Mouse (Mus musculus) mouse trophoblast stem cell (cell line): Measurements from ENCODE around the gene Exosc2.
"Not testable (repeated sequence)": the region's sequence is repeated elsewhere in the genome, so short reads cannot be mapped to it uniquely, and the experiment has no call there.

ENCODE experiments used
- in situ Hi-C, 2 experiments: fragments of 300-500 bp; cut with MseI, MboI; formaldehyde crosslinking; loops; 2 replicates in 1 of 2; 3 replicates in 1 of 2; pipeline ENCODE4 v1.15.1; 2025

Exosc2 gene

GRCm38 (mm10) chr2:31663804-31664180 lies 6.7 kb upstream of the Exosc2 start:
- in situ Hi-C loops = loop anchor here in 1 of 2 experiments (10.0 kb wide), 1 partner anchor 179 kb away; no protein-coding TSS in a partner anchor

- in situ Hi-C loops = loop anchor here in 1 of 2 experiments (10.0 kb wide), 1 partner anchor 183 kb away; no protein-coding TSS in a partner anchor
Observed at GRCm38 (mm10) chr2:31667332-31667731, 3.2 kb upstream of the Exosc2 start.

DNA sequence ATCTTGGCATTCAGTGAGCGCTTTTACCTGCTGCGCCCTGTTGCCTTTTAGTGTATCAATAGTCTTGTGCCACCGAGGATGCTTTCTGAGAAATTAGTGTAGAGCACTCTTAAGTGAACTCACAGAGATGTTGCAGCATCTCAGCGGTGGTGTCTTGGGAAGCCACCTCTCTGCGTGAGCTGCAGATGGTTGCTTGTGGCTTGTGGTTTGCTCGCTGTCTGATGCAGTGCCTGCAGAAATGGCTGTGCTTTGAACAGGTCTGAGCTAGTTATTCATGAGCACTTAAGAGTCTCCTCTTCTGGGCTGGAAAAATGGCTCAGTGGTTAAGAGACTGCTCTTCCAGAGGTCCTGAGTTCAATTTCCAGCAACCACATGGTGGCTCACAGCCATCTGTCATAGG lies 8.1 kb downstream of the Exosc2 start:
- in situ Hi-C loops = no loop called here

- in situ Hi-C loops = not testable (repeated sequence)
Observed at GRCm38 (mm10) chr2:31681051-31681707, 10.7 kb downstream of the Exosc2 start.

DNA sequence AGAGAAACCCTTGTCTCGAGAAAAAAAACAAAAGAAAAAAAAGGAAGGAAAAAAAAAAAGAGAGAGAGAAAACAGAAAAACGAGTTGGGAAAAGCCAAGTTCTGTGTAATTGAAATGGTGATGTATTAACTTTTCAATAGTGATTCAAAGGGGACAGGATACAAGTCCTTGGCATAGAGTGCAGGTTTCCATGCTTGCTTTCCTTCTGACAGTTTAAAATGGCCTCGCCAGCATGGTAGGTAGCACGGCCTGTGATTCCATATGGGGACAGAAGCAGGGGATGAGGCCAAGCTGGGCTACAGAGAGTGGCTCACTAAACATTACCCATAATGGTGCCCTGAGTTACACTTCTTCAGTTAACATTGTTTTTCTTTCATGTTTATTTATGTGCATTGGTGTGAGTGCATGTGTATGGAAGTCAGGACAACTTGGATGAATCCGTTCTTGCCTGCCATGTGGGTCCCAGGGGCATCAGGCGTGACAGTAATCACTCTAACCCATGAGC lies 11.3 kb downstream of the Exosc2 start:
- in situ Hi-C loops = no loop called here

- in situ Hi-C loops = no loop called here
Observed at GRCm38 (mm10) chr2:31683666-31684065, 13.2 kb downstream of the Exosc2 start.

DNA sequence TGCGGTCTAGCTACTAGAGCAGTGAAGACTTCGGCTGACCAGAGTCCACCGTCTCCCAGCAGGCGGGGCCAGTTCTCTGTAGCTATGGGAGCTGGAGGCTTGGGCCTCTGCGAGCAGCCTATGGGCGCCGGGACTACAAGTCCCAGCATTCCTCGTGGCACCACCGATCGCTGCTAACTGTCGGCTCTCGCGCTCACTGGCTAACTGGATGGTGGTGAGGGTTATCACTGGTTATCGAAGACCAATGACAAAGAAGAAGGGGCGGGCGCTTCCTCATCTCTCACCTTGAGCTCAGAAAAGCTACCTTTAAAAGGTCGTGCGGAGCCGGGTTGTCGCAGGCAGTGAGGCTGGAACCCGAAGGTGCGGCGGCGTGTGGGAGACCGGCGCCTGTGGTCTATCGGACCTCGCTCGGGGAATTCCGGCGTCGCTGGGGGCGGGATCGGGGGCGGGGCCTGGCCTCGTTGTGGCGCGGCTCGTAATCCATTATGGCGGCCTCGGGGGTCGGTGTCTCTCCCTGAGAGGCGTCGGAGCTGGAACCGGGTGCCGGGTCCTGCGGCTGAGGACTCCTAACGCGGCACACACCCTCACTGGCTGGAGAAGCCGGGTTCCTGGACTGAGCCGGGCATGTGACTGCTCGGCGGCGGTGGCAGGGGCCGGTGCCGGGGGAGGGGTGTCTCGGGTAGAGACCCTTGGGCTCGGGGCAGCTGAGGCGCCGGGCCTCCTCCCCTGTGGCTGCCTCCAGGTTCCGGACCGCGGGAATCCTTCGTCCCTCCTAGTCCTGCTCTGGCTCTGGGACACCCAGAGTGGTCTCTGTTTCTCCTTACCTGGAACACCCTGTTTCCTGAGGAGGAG lies 17.8 kb downstream of the Exosc2 start, which contains the start of gene Abl1:
Gene Abl1, plus strand, starts transcription at position 303 of the 852 bp plus-strand sequence.
- in situ Hi-C loops = no loop called here

DNA sequence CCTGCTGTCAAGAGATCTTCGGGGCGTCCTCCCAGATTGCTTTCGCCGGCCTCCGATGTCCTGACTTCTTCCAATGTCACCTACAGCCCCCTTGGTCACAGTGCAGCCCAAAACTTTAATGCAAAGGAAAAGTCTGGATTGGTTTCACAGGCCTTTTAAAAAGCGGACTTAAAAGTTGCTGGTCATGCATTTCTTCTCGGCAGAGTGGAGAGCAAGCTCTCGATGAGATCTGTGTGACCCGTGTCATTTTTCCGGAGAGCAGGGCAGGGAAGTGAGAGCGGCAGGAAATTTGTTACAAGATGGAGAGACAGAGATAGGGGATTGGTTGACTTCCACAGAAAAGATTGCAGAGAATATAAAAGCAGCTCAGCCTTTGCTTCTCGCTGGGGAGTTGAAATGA lies 18.5 kb downstream of the Exosc2 start:
- in situ Hi-C loops = no loop called here

- in situ Hi-C loops = loop anchor here in 1 of 2 experiments (5.0 kb wide), 1 partner anchor 97 kb away; no protein-coding TSS in a partner anchor
Observed at GRCm38 (mm10) chr2:31690063-31690462, 19.5 kb downstream of the Exosc2 start.

DNA sequence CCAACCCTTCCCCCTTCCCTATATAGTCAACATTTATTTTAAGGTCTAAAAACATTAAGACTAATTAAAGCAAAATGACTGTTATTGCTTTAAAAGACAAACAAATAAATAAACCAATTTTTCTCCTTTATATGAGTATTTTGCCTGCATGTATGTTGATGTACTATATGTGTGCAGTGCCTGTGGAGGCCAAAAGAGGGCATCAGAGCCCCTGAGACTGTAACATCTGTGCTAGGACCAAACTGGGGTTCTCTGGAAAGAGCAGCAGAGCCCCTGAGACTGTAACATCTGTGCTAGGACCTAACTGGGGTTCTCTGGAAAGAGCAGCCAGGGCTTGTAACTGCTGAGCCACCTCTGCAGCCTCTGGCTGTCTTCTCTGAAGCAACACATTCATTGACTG lies 27.7 kb downstream of the Exosc2 start:
- in situ Hi-C loops = no loop called here

DNA sequence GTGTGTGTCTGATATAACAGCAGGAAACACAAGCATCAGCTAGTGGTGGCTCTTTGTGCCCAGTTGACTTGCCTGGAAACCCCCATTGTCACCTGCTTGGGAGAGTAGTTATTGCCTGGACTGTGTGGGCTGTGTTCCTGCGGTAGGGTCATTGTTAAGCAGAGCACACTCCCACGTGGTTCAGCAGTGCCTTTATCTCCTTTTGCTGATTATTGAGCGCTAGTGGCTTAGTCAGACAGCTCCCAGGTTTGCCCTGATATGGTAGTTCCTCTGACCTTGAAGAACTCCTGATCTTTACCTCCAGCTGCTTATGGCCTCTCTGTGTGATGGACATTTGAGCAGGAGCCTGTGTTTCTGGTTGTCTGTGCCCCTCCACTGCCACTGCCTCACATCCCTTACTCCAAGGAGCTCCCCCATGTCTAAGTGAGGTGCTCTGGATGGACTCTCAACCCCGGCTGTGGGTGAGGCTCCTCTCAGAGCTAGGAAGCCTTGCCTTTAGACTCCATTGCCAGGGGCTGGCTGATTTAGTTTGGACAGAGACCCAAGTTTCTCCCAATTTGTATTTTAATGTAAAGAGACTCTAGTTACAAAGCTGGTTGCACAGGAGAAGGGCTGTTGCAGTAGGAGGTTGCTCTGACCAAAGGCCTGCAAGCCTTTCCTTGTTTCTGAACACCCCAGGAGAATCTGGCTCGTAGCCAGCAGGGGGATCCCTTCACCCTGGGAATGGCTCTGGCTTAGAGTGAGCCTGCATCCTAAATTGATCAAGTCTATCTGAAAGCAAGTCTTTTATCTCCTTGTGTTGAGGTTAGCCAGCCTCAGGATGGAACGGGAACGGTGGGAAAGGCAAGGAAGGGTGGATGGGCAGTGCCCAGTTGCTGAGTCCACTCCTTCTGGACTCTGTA lies 30.3 kb downstream of the Exosc2 start:
- in situ Hi-C loops = no loop called here

DNA sequence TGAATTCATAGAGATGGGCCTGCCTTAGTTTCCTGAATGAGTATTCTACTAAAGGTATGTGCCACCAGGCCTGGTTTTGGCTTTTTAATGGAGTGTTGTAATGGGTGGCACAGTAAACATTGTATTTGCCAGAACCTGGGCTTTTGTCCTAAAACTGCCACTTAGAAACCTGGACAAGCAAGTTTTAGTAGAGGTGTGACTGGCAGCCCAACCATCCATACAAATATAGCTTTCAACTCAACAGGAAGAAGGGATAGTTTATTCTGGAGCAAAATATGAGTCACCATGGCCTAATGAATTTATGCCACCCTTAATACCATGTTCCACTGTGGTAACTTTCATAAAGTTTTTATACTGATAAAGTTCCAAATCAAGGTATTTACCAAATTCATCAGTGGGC lies 32.7 kb downstream of the Exosc2 start:
- in situ Hi-C loops = no loop called here

GRCm38 (mm10) chr2:31705914-31706313 lies 35.4 kb downstream of the Exosc2 start:
- in situ Hi-C loops = no loop called here

GRCm38 (mm10) chr2:31706531-31706930 lies 36.0 kb downstream of the Exosc2 start:
- in situ Hi-C loops = no loop called here

DNA sequence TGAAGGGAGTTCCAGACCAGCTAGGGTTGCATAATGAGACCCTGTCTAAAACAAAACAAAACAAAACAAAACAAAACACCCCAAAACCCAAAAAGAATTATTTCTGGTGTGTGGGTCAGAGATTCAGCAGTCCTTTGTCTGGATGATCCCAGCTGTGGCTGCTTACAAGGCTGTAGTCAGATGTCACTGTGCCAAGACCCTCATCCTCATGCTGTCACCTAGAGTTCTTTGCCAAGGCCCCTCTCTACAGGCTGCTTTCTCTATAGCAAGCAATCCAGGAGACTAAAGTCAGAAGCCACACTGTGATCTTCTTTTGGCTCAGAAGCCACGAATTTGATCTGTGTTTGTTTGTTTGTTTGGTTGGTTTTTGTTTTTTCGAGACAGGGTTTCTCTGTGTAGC lies 42.2 kb downstream of the Exosc2 start:
- in situ Hi-C loops = loop anchor here in 1 of 2 experiments (10.0 kb wide), 1 partner anchor 72 kb away; no protein-coding TSS in a partner anchor

DNA sequence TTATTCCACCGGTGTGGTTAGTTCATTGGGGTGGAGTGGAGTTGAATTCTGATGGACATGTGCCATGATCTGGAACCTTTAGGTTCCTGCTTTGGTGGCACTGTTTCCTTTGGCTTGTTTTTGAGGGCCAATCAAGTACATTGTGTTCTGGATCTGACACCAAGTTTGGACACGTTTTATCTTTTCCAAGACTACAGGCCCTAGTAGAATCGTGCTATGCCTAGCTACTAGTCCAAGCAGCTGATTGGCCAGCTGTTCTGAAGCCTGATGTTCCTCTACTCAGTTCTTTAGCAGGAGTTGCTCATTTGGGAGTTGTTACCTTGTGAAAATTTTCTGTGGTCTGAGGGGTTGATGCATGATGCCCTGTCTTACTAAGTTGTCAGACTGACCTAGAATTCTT lies 43.3 kb downstream of the Exosc2 start:
- in situ Hi-C loops = loop anchor here in 1 of 2 experiments (10.0 kb wide), 1 partner anchor 71 kb away; no protein-coding TSS in a partner anchor

GRCm38 (mm10) chr2:31714780-31715179 lies 44.3 kb downstream of the Exosc2 start:
- in situ Hi-C loops = loop anchor here in 1 of 2 experiments (10.0 kb wide), 1 partner anchor 70 kb away; no protein-coding TSS in a partner anchor

GRCm38 (mm10) chr2:31715985-31716384 lies 45.5 kb downstream of the Exosc2 start:
- in situ Hi-C loops = loop anchor here in 1 of 2 experiments (10.0 kb wide), 1 partner anchor 69 kb away; no protein-coding TSS in a partner anchor

DNA sequence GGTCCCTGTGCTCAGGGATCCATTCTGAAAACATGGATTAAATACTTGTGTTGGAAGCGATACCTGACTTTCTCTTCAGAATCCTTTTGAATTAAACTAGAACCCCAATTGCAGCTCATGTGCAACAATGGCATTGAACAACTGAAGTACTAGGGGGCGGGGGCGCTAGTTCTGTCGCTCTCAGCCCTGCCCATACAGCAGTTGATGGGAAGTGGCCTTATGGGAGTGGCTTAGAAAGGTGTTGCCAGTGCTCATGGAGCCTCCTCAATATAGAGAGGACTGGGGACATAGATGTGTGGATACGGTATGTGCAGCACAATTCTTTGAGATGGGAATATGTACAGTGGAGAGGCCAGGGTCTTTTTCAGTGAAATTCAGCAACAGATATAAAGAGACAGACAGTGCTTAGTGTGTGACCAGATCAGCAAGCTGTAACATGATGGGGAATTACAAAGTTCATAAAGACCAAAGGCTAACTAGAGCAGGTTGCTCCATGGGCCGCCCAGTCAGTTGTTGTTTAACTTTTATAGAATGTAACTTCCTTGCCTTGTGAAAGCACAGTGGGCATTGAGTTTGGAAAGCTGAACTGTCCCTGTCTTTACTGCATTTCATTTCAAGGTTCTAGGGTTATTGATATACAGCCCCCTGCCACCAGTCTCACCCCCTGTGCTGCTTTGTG lies 48.8 kb downstream of the Exosc2 start:
- in situ Hi-C loops = loop anchor here in 1 of 2 experiments (10.0 kb wide), 1 partner anchor 65 kb away; no protein-coding TSS in a partner anchor

DNA sequence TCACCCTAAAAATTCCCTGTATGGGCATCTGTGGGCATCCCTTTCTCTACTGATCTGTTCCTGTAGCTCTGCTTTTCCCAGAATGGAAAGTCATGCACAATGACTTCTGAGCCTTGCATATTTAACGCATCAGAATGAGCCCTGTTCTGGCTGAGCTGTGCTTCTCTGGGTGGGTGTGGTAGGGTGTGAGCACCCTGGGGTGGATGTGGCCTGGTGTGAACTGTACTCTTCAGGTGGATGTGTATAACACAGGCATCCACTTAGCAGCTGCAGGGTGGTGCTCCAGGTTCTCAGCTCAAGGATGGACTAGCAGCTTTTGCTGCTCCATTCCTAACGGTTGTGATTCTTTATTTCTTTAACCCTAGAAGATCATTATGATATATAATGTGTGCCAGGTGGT lies 49.4 kb downstream of the Exosc2 start:
- in situ Hi-C loops = loop anchor here in 1 of 2 experiments (10.0 kb wide), 1 partner anchor 65 kb away; no protein-coding TSS in a partner anchor
